Mouse (Mus musculus) E14TG2a.4 (cell line): ENCODE data around the gene Ehf.

Source experiments
- H3K27me3 ChIP-seq: 2 replicates; pipeline ENCODE4 v1.6.1; 2014; ENCODE audit warnings: low read length, control low read depth; ENCODE audit not compliant: insufficient read depth
- H3K36me3 ChIP-seq: 2 replicates; pipeline ENCODE4 v1.6.1; 2014; ENCODE audit warnings: low read length, control low read depth; ENCODE audit not compliant: insufficient read depth
- H3K4me1 ChIP-seq: replicated peaks from 2 replicates; pipeline ENCODE4 v1.6.1; 2014; ENCODE audit warnings: low read depth, low read length, control low read depth
- H3K4me3 ChIP-seq: replicated peaks from 2 replicates; pipeline ENCODE4 v1.5.1; 2014; ENCODE audit warnings: mild to moderate bottlenecking, low read length
- H3K9me3 ChIP-seq: 2 replicates; pipeline ENCODE4 v1.6.1; 2014; ENCODE audit warnings: low read length, control low read depth
- CTCF ChIP-seq: conservative IDR thresholded peaks from 2 replicates; pipeline ENCODE4 v1.5.1; 2014; ENCODE audit warnings: low read length
- NANOG ChIP-seq: IDR thresholded peaks from 2 replicates; pipeline ENCODE4 v1.6.1; 2014; ENCODE audit warnings: borderline replicate concordance, low read length, mixed read lengths
- POU5F1 ChIP-seq: IDR thresholded peaks from 2 replicates; pipeline ENCODE4 v1.6.1; 2014; ENCODE audit warnings: low read length, borderline replicate concordance

Gene Ehf

DNA sequence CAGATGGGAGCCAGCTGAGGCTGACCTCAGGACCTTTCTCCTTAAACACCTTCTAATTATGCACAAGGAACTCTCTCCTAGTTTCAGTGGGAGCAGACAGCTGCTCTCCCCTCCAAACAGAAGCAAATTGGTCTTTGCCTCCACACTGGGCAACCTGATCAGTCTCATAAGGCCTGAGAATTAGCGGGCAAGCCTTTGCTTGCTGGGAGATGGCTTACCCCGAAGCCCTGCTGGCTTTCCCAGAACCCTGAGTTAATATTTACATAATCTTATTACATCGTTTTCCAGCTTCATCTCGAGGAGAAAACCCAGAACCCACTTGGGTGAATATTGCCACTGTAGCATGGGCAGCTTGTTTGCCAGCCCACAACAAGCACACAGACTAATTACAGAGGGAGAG, 9.6 kb upstream of the Ehf start:
- H3K9me3 ChIP-seq, result no peaks in the 10 kb centered on the region; the same call in 1 of the 2 replicates
- peaks cover 38% of the 10 kb centered on the region for H3K4me1 ChIP-seq
- H3K4me3 ChIP-seq, result no peak overlapping the region
- no peaks in the 10 kb centered on the region for H3K27me3 ChIP-seq
- H3K36me3 ChIP-seq, result no peaks in the 10 kb centered on the region
- TF ChIP-seq POU5F1 (no peak), CTCF (no peak), NANOG (no peak)

DNA sequence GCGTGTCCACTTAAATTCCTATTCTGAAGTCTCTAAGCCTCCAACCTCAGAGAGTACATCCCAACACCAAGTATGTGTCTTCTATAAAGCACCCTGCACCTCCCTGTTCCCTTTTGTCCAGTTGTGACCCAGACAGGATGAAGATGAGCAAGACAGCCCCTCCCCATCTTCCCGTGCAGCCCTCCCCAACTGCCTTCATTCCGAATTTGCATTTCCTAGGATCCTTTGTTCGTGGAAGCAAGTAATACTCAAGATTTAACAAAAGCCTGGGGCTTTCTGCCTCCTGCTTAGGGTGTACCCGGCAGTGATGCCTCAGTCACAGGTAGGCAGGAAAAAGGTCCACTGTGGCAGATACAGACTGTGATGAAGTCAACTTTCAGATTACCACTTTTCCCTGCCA, 7.6 kb upstream of the Ehf start:
- H3K4me3 ChIP-seq, result no peak overlapping the region
- H3K4me1 ChIP-seq, result peaks cover 34% of the 10 kb centered on the region
- no peaks in the 10 kb centered on the region for H3K9me3 ChIP-seq
- no peaks in the 10 kb centered on the region for H3K27me3 ChIP-seq
- no peaks in the 10 kb centered on the region for H3K36me3 ChIP-seq
- no peak for TF ChIP-seq CTCF
- TF ChIP-seq NANOG, result peak; percentile 76; the same call in 1 of the 2 replicates

DNA sequence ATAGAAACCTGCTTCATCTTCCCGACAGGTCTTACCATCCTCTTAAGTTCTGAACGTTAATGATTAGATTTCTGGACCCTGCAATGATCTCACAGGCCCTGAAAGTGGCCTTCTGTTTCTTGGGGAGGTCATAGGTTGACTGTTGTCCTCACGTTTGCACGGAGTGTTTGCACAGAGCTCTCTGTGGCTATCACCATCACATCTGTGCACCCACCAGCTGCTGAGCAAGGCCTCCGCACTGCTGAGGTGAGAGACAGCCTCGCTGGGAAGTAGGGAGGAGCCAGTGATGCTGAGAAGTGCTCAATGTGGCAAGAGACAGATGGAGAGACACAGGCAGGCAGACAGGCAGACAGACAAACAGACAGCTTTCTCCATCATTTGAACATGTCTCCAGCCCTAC, 3.6 kb upstream of the Ehf start:
- H3K4me1 ChIP-seq, result peaks cover 33% of the 10 kb centered on the region
- H3K27me3 ChIP-seq, result no peaks in the 10 kb centered on the region
- H3K36me3 ChIP-seq, result no peaks in the 10 kb centered on the region
- no peak for TF ChIP-seq CTCF
- no peak overlapping the region for H3K4me3 ChIP-seq
- H3K9me3 ChIP-seq, result no peaks in the 10 kb centered on the region

DNA sequence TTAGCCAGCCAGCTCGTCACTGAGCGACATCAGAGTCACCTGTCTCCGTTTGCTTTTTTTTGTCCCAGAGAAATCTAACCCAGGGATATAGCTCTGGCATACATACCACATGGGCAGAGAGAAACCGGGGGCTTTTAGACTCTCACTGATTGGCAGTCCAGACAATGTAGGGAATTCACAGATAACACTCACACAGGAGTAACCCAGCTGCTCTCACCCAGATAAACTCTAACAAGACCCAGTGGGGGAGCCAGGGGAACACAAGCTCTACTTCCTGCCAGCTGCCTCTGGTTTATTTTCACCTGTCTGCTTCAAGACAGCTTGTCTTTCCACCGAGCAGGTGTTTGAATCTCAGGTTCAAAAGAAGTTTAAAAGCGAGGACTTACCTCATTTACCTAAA, 409 bp downstream of the Ehf start:
- H3K36me3 ChIP-seq, result no peaks in the 10 kb centered on the region
- no peaks in the 10 kb centered on the region for H3K9me3 ChIP-seq
- H3K4me3 ChIP-seq, result no peak overlapping the region
- no peaks in the 10 kb centered on the region for H3K27me3 ChIP-seq
- H3K4me1 ChIP-seq, result peaks cover 12% of the 10 kb centered on the region
- no peak for TF ChIP-seq NANOG
- TF ChIP-seq POU5F1, result no peak
- no peak for TF ChIP-seq CTCF

DNA sequence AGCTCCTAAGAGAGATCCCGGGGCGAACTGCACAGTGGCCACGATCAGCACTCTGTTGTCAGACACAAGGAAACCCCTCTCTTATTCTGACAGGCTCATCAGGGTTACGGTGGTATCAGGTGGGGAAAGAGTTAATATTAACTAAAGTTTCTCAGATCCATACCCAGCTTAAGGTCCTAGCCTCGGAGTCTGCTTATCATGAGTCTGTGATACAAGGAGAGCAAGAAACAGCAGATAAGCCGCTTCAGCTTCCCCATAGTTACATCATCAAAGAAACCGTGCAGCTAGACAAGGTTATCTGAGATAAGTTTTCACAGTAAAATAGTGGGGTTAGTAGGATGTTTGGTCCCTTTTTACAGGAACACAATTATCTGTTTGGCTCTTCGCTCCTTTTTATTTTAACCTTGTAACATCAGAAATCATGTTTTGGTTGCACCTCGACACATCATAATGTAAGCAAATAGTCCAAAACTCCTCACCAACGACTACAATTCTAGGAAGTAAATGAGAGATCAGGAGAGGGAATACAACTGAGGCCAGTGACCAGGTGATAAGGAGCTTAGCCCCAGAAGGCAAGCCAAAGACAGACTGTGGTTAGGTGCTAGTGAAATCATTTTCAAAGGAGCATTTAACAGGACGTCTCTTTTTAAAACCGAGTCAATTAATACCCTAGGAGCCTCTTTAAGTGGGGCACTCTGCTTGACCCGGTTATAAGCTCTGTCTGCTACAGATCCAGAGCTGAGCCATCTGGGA, 4.2 kb downstream of the Ehf start:
- Histone ChIP-seq H3K9me3 (no peaks in the 10 kb centered on the region), H3K27me3 (no peaks in the 10 kb centered on the region), H3K4me1 (peaks cover 29% of the 10 kb centered on the region), H3K4me3 (no peak overlapping the region), H3K36me3 (no peaks in the 10 kb centered on the region)
- TF ChIP-seq POU5F1, result no peak
- TF ChIP-seq CTCF, result no peak
- TF ChIP-seq NANOG, result no peak

DNA sequence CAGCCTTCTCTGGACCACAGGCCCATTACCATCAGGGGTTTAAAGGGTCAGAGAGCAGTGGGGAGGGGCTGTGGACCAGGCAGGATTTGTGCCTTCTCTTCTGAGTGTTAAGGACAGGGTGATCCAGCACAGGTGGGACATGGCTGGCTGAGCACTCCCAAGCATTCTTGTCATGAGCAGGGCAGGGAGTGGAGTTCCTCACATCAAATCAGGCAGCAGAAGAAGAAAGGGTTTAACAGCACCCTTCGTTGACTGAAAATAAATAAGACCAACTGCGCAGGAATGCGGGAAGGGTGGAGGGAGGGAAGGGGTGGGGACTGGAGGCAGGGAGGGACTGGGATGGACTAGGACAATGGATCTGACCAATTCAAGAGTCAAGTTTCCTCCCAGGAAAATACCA, 8.6 kb downstream of the Ehf start:
- no peak for TF ChIP-seq CTCF
- TF ChIP-seq NANOG, result no peak
- no peak for TF ChIP-seq POU5F1
- H3K4me1 ChIP-seq, result peaks cover 67% of the 10 kb centered on the region
- H3K9me3 ChIP-seq, result no peaks in the 10 kb centered on the region
- no peaks in the 10 kb centered on the region for H3K27me3 ChIP-seq
- no peaks in the 10 kb centered on the region for H3K36me3 ChIP-seq
- no peak overlapping the region for H3K4me3 ChIP-seq

DNA sequence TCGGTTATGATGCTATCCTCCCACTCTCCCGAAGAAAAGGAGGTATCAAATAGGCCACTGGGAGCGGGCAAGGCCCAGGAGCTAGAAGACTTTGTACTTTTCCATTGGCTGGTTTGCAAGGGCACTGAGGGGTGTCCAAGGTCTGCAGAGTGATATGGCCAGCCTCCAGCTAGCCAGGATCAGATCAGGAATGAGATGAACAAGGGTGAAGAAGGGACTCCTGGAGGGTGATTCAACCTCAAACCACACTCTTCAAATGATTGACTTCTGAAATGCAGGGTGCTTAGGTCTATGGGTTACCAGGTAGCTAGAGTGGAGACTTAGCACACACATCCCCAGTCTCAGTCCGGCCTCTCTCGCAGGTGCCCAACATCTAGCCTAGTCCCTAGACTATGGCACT, 9.3 kb downstream of the Ehf start:
- Histone ChIP-seq H3K27me3 (no peaks in the 10 kb centered on the region), H3K9me3 (no peaks in the 10 kb centered on the region), H3K4me3 (no peak overlapping the region), H3K36me3 (no peaks in the 10 kb centered on the region), H3K4me1 (peaks cover 69% of the 10 kb centered on the region)
- TF ChIP-seq POU5F1 (no peak), NANOG (no peak), CTCF (no peak)

DNA sequence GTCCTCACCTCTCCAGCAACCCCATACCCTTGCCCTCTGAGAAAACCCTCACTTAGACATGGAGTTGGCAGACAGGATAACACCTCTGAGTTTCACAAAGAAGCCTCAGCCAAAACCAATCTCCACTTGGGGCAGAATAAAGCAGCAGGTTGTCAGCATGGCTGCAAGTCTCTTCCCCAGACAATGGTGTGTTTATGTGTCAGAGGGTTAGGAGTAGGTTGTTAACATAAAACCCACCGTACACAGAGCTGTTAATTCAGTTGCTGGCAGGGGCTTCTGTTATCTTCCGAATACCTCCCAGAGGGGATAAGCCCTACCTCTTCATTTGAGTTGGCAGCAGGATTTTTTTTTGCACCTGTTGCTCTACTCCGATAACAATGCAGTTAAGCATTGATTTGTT, 9.9 kb downstream of the Ehf start:
- no peak for TF ChIP-seq POU5F1
- H3K4me3 ChIP-seq, result no peak overlapping the region
- H3K4me1 ChIP-seq, result peaks cover 69% of the 10 kb centered on the region
- no peaks in the 10 kb centered on the region for H3K36me3 ChIP-seq
- no peaks in the 10 kb centered on the region for H3K27me3 ChIP-seq
- no peaks in the 10 kb centered on the region for H3K9me3 ChIP-seq

DNA sequence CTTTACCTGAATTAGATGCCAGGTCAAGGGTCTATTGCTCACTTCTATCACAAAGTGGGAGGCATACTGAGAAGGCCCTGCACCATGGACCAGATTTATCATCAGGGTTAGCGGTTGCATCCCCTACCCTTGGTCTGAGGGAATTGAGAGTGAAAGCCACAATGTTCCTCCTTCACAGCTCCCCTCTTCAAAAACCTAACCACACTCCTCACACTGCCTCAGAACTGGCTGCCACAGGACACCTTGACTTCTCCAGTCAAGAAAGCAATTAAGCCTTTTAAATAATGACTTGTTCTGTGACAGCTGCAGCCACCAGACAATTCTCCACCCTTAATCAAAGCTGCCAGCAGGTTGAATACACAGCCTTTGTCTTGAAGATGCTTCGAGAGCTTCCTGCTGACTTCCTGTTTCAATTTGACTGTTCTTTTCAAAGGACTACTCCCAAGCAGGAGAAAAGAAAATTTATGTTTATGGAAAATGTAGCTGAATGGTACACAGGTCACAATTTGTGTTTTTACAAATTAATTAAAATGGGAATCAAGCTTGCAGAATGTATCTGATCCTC, 12.3 kb downstream of the Ehf start:
- TF ChIP-seq NANOG (peak; percentile 66), CTCF (no peak), POU5F1 (no peak)
- Histone ChIP-seq H3K9me3 (no peaks in the 10 kb centered on the region), H3K4me1 (peaks cover 65% of the 10 kb centered on the region)

More for the DNA sequence above, 12.3 kb downstream of the Ehf start:
- Histone ChIP-seq H3K36me3 (no peaks in the 10 kb centered on the region), H3K4me3 (no peak overlapping the region), H3K27me3 (peaks cover 2% of the 10 kb centered on the region; the same call in 1 of the 2 replicates)
